Mouse (Mus musculus): ENCODE data around the gene Psat1. TPM values are rescaled to one million over a fixed set of nuclear protein-coding genes. Genes with fewer than 3 reads are reported as not detected.

Psat1 gene
- polyA plus RNA-seq, 1 experiment from 2014 or later, result 116 TPM

GRCm38 (mm10) chr19:15880731-15881130 lies 66.4 kb downstream of the Psat1 start:
- no peaks in the 10 kb centered on the region for H3K27me3 ChIP-seq (replicated peaks; ENCODE audit: low read depth, poor library complexity, severe bottlenecking)
- DNase-seq (ENCODE audit: low spot score), result no peak

GRCm38 (mm10) chr19:15879271-15879670 lies 67.9 kb downstream of the Psat1 start:
- H3K9me3 ChIP-seq, result no peaks in the 10 kb centered on the region
- no peak for DNase-seq (ENCODE audit: low spot score)
- no peaks in the 10 kb centered on the region for H3K27me3 ChIP-seq (replicated peaks; ENCODE audit: low read depth, poor library complexity, severe bottlenecking)
- H3K4me3 ChIP-seq, result no peak overlapping the region
- H3K36me3 ChIP-seq (replicated peaks), result no peaks in the 10 kb centered on the region
- no peak overlapping the region for H3K27ac ChIP-seq (replicated peaks)
- WGBS, result 90% methylated on average over 5 of the region's 5 CpGs
- H3K4me1 ChIP-seq, result no peaks in the 10 kb centered on the region

More at GRCm38 (mm10) chr19:15880731-15881130, 66.4 kb downstream of the Psat1 start:
- Histone ChIP-seq H3K4me3 (no peak overlapping the region), H3K27ac (replicated peaks) (no peak overlapping the region), H3K9me3 (no peaks in the 10 kb centered on the region), H3K36me3 (replicated peaks) (no peaks in the 10 kb centered on the region), H3K4me1 (no peaks in the 10 kb centered on the region)
- WGBS, result 91% methylated on average over 8 of the region's 8 CpGs

GRCm38 (mm10) chr19:15868865-15869698 lies 78.1 kb downstream of the Psat1 start:
- Histone ChIP-seq H3K9me3 (no peaks in the 10 kb centered on the region), H3K27ac (replicated peaks) (0 out of 2 replicates have a peak overlapping the region, but pooled peaks have one; percentile 40), H3K4me3 (no peak overlapping the region), H3K27me3 (replicated peaks; ENCODE audit: low read depth, poor library complexity, severe bottlenecking) (no peaks in the 10 kb centered on the region; the same call in 1 of the 2 replicates), H3K36me3 (replicated peaks) (no peaks in the 10 kb centered on the region), H3K4me1 (peaks cover 19% of the 10 kb centered on the region)
- DNase-seq (ENCODE audit: low spot score), result peak; percentile 26
- WGBS, result 35% methylated on average over 7 of the region's 7 CpGs

- no peaks in the 10 kb centered on the region; the same call in 1 of the 2 replicates for H3K27me3 ChIP-seq (replicated peaks; ENCODE audit: low read depth, poor library complexity, severe bottlenecking)
- H3K4me3 ChIP-seq, result no peak overlapping the region
- no peaks in the 10 kb centered on the region for H3K36me3 ChIP-seq (replicated peaks)
- no peaks in the 10 kb centered on the region for H3K9me3 ChIP-seq
- peak; percentile 15 for DNase-seq (ENCODE audit: low spot score)
- 52% methylated on average over 4 of the region's 4 CpGs for WGBS
- peaks cover 21% of the 10 kb centered on the region for H3K4me1 ChIP-seq
- no peak overlapping the region for H3K27ac ChIP-seq (replicated peaks)
Observed at GRCm38 (mm10) chr19:15866851-15867250, 80.3 kb downstream of the Psat1 start.

- no peak overlapping the region for H3K4me3 ChIP-seq
- H3K27me3 ChIP-seq (replicated peaks; ENCODE audit: low read depth, poor library complexity, severe bottlenecking), result no peaks in the 10 kb centered on the region; the same call in 1 of the 2 replicates
- no peak for DNase-seq (ENCODE audit: low spot score)
- H3K36me3 ChIP-seq (replicated peaks), result no peaks in the 10 kb centered on the region
- 23% methylated on average over 1 of the region's 1 CpGs for WGBS
- H3K9me3 ChIP-seq, result no peaks in the 10 kb centered on the region
- H3K4me1 ChIP-seq, result peaks cover 21% of the 10 kb centered on the region
- no peak overlapping the region for H3K27ac ChIP-seq (replicated peaks)
Observed at GRCm38 (mm10) chr19:15866126-15866525, 81.0 kb downstream of the Psat1 start.

GRCm38 (mm10) chr19:15865431-15865830 lies 81.7 kb downstream of the Psat1 start:
- Histone ChIP-seq H3K27me3 (replicated peaks; ENCODE audit: low read depth, poor library complexity, severe bottlenecking) (no peaks in the 10 kb centered on the region; the same call in 1 of the 2 replicates), H3K9me3 (no peaks in the 10 kb centered on the region), H3K4me1 (peaks cover 21% of the 10 kb centered on the region), H3K4me3 (no peak overlapping the region), H3K36me3 (replicated peaks) (no peaks in the 10 kb centered on the region), H3K27ac (replicated peaks) (no peak overlapping the region)
- DNase-seq (ENCODE audit: low spot score), result no peak

GRCm38 (mm10) chr19:15864129-15864528 lies 83.0 kb downstream of the Psat1 start:
- WGBS, result 85% methylated on average over 2 of the region's 2 CpGs
- Histone ChIP-seq H3K9me3 (no peaks in the 10 kb centered on the region), H3K27me3 (replicated peaks; ENCODE audit: low read depth, poor library complexity, severe bottlenecking) (no peaks in the 10 kb centered on the region; the same call in 1 of the 2 replicates), H3K4me1 (peaks cover 21% of the 10 kb centered on the region), H3K4me3 (no peak overlapping the region), H3K27ac (replicated peaks) (no peak overlapping the region), H3K36me3 (replicated peaks) (no peaks in the 10 kb centered on the region)
- DNase-seq (ENCODE audit: low spot score), result no peak

- no peak for DNase-seq (ENCODE audit: low spot score)
- H3K27me3 ChIP-seq (replicated peaks; ENCODE audit: low read depth, poor library complexity, severe bottlenecking), result no peaks in the 10 kb centered on the region
- no peaks in the 10 kb centered on the region for H3K36me3 ChIP-seq (replicated peaks)
- H3K9me3 ChIP-seq, result no peaks in the 10 kb centered on the region
- no peak overlapping the region for H3K4me3 ChIP-seq
- H3K27ac ChIP-seq (replicated peaks), result no peak overlapping the region
- 84% methylated on average over 5 of the region's 5 CpGs for WGBS
- no peaks in the 10 kb centered on the region for H3K4me1 ChIP-seq
Observed at GRCm38 (mm10) chr19:15855379-15855778, 91.8 kb downstream of the Psat1 start.

Other genes with a start within 250 kb of the Psat1 start
- 61.6 and 61.8 TPM in 2 replicates for gene Cep78, start 37.7 kb upstream of the Psat1 start, polyA plus RNA-seq (2016; fragmentation: Nextera tagmentation; extraction: Ambion mirVana)
- 20.2 and 21.4 TPM in 2 replicates for gene Gnaq, start 185.5 kb upstream of the Psat1 start, polyA plus RNA-seq (2016; fragmentation: Nextera tagmentation; extraction: Ambion mirVana)

Data from embryonic facial prominence, embryonic 10.5 days (tissue).